13 mouse cellular contexts compared by ENCODE assay signal in the genomic region with DNA sequence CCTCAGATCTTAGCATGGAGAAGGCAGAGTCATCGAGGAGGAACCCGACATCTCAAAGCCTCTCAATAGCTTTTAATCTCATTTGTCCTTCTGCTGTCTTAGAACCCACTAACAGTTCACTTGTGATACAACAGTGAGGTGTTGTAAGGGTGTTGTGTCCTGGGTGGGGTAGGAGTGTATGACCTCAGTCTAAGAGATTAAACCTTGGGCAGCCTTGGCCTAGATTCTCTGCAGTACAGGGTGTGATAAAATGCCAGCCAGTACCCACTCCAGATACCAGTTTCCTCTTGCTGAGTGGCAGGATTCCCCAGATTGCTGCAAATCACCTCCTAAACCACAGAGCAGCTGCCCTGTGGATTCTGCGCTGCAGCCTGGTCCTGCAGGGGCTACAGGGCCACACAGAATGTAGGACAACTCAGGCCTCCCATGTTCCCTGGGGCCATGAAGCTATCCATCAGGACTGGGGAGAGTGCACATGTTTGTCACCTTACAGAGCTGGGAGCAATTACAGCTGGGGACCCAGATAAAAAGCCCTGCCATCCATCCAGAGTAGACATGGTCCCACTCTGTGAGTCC.
"Had no signal": no experiment of that assay in that cellular context is flagged by ENCODE, and none has a peak within 500 bp of the region (broad histone marks: within the 10 kb centered on the region; RNA-seq: fewer than 3 reads in every experiment).

No protein-coding gene starts in this region.

- H3K4me1 ChIP-seq: limb, embryonic 13.5 days; midbrain, embryonic 10.5 days; neural tube, embryonic 12.5 days had no signal

- DNase-seq: kidney, adult 18-20 months; kidney, postnatal 10 days; kidney, postnatal 4 days; left cerebral cortex, postnatal 4 days; lung, postnatal 14 days; midbrain, embryonic 14.5 days; thymus, adult 18-20 months; thymus, postnatal 14 days had no signal

- H3K4me2 ChIP-seq: limb, embryonic 13.5 days; neural tube, embryonic 12.5 days had no signal

- H3K27ac ChIP-seq: layer of hippocampus, adult 2 months; limb, embryonic 13.5 days; liver, embryonic 14.5 days; midbrain, embryonic 10.5 days; neural tube, embryonic 12.5 days had no signal

- H3K9me3 ChIP-seq: midbrain, embryonic 10.5 days; neural tube, embryonic 12.5 days had no signal

- H3K36me3 ChIP-seq: limb, embryonic 13.5 days; midbrain, embryonic 10.5 days; neural tube, embryonic 12.5 days had no signal

- H3K9ac ChIP-seq: limb, embryonic 13.5 days; liver, embryonic 14.5 days; neural tube, embryonic 12.5 days had no signal

- H3K4me3 ChIP-seq: layer of hippocampus, adult 2 months; limb, embryonic 13.5 days; midbrain, embryonic 10.5 days; neural tube, embryonic 12.5 days had no signal

- H3K27me3 ChIP-seq: limb, embryonic 13.5 days; neural tube, embryonic 12.5 days had no signal
